Mouse (Mus musculus) intestine, embryonic 16.5 days (tissue): ENCODE results near the gene Abhd12b. TPM values are rescaled to one million over a fixed set of nuclear protein-coding genes. Genes with fewer than 3 reads are reported as not detected.

Source experiments
- ATAC-seq: fragments of 200-750 bp; cut with Nextera tagmentation; 2 replicates; pipeline ENCODE4 v1.8.0; 2017; ENCODE audit warnings: moderate TSS enrichment, moderate library complexity
- H3K27ac ChIP-seq: fragments of 300-500 bp; sonication (generic); 2 replicates; pipeline ENCODE4 v1.5.1; 2014; ENCODE audit warnings: mild to moderate bottlenecking, low read length
- H3K27me3 ChIP-seq: fragments of 300-500 bp; sonication (generic); replicated peaks from 2 replicates; pipeline ENCODE4 v1.6.1; 2014; ENCODE audit warnings: low read length, control low read depth, mixed read lengths; ENCODE audit not compliant: control insufficient read depth, insufficient read depth
- H3K36me3 ChIP-seq: fragments of 300-500 bp; sonication (generic); 2 replicates; pipeline ENCODE4 v1.6.1; 2014; ENCODE audit warnings: low read length, control low read depth; ENCODE audit not compliant: control insufficient read depth, insufficient read depth
- H3K4me1 ChIP-seq: fragments of 300-500 bp; sonication (generic); 2 replicates; pipeline ENCODE4 v1.6.1; 2014; ENCODE audit warnings: low read length, control low read depth, mixed read lengths; ENCODE audit not compliant: control insufficient read depth, insufficient read depth
- H3K4me2 ChIP-seq: fragments of 300-500 bp; sonication (generic); 2 replicates; pipeline ENCODE4 v1.6.1; 2014; ENCODE audit warnings: low read depth, low read length, control low read depth
- H3K4me3 ChIP-seq: fragments of 300-500 bp; sonication (generic); 2 replicates; pipeline ENCODE4 v1.5.1; 2014; ENCODE audit warnings: mild to moderate bottlenecking, low read length
- H3K9ac ChIP-seq: fragments of 300-500 bp; sonication (generic); 2 replicates; pipeline ENCODE4 v1.6.1; 2014; ENCODE audit warnings: low read depth, low read length
- H3K9me3 ChIP-seq: fragments of 300-500 bp; sonication (generic); 2 replicates; pipeline ENCODE4 v1.6.1; 2016; ENCODE audit warnings: low read length, control low read depth; ENCODE audit not compliant: control insufficient read depth
- WGBS: fragments of 180-500 bp; shearing (Covaris S2); extraction: QIAGEN DNeasy Blood & Tissue Kit; methylation state at CpG from one replicate; pipeline ENCODE4 v1.1.7; 2014; 5-methylcytosine and 5-hydroxymethylcytosine counted together
- polyA plus RNA-seq: library from polyadenylated mRNA; unstranded; fragments of >200 nt; fragmentation: Nextera tagmentation; extraction: Ambion mirVana; gene quantifications from 2 replicates; pipeline ENCODE4 v1.2.1, GENCODE M21; 2015

Abhd12b gene
- 0.23 and 0.28 TPM in 2 replicates for polyA plus RNA-seq

GRCm38 (mm10) chr12:70153842-70154241, at the start of gene Abhd12b:
Gene Abhd12b, plus strand, starts transcription at chr12:70154142.
- Histone ChIP-seq H3K4me2 (no peak within 1 kb of the TSS), H3K9ac (no peak within 1 kb of the TSS), H3K36me3 (no peaks in the 10 kb centered on the region), H3K4me1 (no peaks in the 10 kb centered on the region), H3K27ac (no peak within 1 kb of the TSS), H3K9me3 (no peaks in the 10 kb centered on the region), H3K4me3 (no peak within 1 kb of the TSS), H3K27me3 (no peaks in the 10 kb centered on the region)
- ATAC-seq, result no peak
- WGBS, result 65% methylated on average over 3 of the region's 3 CpGs

DNA sequence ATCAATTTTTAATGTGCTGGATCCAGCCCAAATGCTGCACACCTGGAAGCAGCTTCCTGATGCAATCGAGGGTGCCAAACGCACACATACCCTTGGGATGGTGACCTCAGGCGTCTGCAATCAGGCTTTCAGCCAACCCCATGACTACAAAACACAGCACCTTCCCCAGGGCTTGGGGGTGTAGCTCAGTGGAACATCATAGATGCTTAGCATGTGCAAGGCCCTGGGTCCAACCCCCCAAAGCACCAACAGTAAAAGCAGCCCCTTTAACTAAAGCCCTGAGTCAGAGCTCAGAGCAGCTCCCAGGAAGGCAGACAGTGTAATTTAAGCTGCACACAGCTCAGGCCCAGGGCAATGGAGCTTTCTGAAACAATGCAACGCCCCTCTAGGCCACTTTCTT, 49.7 kb upstream of the Abhd12b start:
- Histone ChIP-seq H3K9ac (no peak overlapping the region), H3K27ac (no peak overlapping the region), H3K9me3 (no peaks in the 10 kb centered on the region), H3K4me3 (no peak overlapping the region), H3K4me2 (no peak overlapping the region), H3K4me1 (peaks cover 12% of the 10 kb centered on the region), H3K36me3 (no peaks in the 10 kb centered on the region), H3K27me3 (no peaks in the 10 kb centered on the region)
- 71% methylated on average over 4 of the region's 4 CpGs for WGBS
- ATAC-seq, result no peak

- H3K9me3 ChIP-seq, result no peaks in the 10 kb centered on the region
- no peak overlapping the region for H3K9ac ChIP-seq
- no peak overlapping the region for H3K4me3 ChIP-seq
- peaks cover 13% of the 10 kb centered on the region for H3K4me1 ChIP-seq
- H3K27ac ChIP-seq, result no peak overlapping the region
- ATAC-seq, result no peak
- WGBS, result 54% methylated on average over 5 of the region's 5 CpGs
- H3K27me3 ChIP-seq, result no peaks in the 10 kb centered on the region
- no peaks in the 10 kb centered on the region for H3K36me3 ChIP-seq
- H3K4me2 ChIP-seq, result no peak overlapping the region
Measured at GRCm38 (mm10) chr12:70104776-70105420, 49.0 kb upstream of the Abhd12b start.

GRCm38 (mm10) chr12:70105885-70106284, 48.1 kb upstream of the Abhd12b start:
- H3K9me3 ChIP-seq, result no peaks in the 10 kb centered on the region
- no peaks in the 10 kb centered on the region for H3K36me3 ChIP-seq
- ATAC-seq, result no peak
- WGBS, result 61% methylated on average over 6 of the region's 6 CpGs
- H3K4me1 ChIP-seq, result peaks cover 21% of the 10 kb centered on the region
- H3K4me3 ChIP-seq, result no peak overlapping the region
- H3K4me2 ChIP-seq, result no peak overlapping the region
- peak overlapping the region; percentile 68 for H3K27ac ChIP-seq
- H3K9ac ChIP-seq, result no peak overlapping the region
- H3K27me3 ChIP-seq, result no peaks in the 10 kb centered on the region

DNA sequence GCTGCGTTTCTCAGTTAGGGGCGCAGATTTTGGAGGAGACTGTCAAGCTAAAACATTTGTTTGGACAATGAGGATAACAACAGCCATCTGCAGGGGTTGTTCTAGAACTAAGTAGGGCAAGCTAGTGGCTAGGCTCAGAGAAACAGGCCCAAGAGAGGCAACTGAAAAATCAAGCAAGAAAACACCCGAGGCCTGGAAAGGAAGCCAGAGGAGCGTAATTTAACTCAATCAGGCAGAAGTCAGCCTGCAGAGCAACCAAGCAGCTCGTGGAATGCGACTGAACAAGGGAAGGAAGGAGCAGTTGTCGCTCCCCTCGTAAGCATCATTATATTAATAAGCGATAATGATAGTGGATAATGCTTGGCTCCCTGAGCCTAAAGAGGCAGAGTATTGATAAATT, 47.4 kb upstream of the Abhd12b start:
- Histone ChIP-seq H3K4me2 (no peak overlapping the region), H3K4me1 (peaks cover 21% of the 10 kb centered on the region)
- 48% methylated on average over 9 of the region's 9 CpGs for WGBS

GRCm38 (mm10) chr12:70108104-70108503, 45.8 kb upstream of the Abhd12b start:
- no peak overlapping the region for H3K4me3 ChIP-seq
- H3K9ac ChIP-seq, result no peak overlapping the region
- H3K9me3 ChIP-seq, result no peaks in the 10 kb centered on the region
- H3K36me3 ChIP-seq, result no peaks in the 10 kb centered on the region
- ATAC-seq, result no peak
- H3K27me3 ChIP-seq, result no peaks in the 10 kb centered on the region
- 53% methylated on average over 2 of the region's 2 CpGs for WGBS
- peaks cover 21% of the 10 kb centered on the region for H3K4me1 ChIP-seq
- no peak overlapping the region for H3K27ac ChIP-seq
- no peak overlapping the region for H3K4me2 ChIP-seq

More for the DNA sequence above, 47.4 kb upstream of the Abhd12b start:
- Histone ChIP-seq H3K27ac (peak overlapping the region; percentile 68), H3K9me3 (no peaks in the 10 kb centered on the region), H3K9ac (no peak overlapping the region), H3K4me3 (no peak overlapping the region), H3K36me3 (no peaks in the 10 kb centered on the region), H3K27me3 (no peaks in the 10 kb centered on the region)
- ATAC-seq, result no peak

DNA sequence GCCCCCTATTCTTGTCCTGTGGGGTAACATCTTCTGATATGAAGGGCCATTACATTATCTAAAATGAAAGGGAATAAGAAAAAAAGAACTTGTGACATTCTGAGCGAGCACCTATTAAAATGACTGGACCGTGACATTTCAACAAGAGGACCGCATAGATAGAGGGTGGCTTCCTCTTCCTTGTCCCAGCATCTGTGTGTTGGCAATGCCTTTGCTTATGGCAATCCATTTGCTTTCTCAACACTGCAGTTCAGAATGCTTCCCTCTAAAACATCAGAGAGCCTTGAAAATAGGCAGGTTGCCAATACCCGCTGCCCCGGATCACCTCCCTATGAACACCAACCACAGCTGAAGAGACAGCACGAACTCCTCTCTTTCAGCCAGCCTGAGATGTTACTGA, 44.0 kb upstream of the Abhd12b start:
- no peaks in the 10 kb centered on the region for H3K27me3 ChIP-seq
- no peak overlapping the region for H3K9ac ChIP-seq
- H3K9me3 ChIP-seq, result no peaks in the 10 kb centered on the region
- H3K27ac ChIP-seq, result no peak overlapping the region
- no peaks in the 10 kb centered on the region for H3K36me3 ChIP-seq
- peaks cover 19% of the 10 kb centered on the region for H3K4me1 ChIP-seq
- ATAC-seq, result no peak
- peak overlapping the region; percentile 88; the same call in 1 of the 2 replicates for H3K4me3 ChIP-seq
- 64% methylated on average over 6 of the region's 6 CpGs for whole genome bisulfite sequencing
- H3K4me2 ChIP-seq, result peak overlapping the region; percentile 99

- H3K27ac ChIP-seq, result peak overlapping the region; percentile 86; the same call in 1 of the 2 replicates
- 9% methylated on average over 23 of the region's 23 CpGs for WGBS
- peak; percentile 4; the same call in 1 of the 2 replicates for ATAC-seq
Measured at GRCm38 (mm10) chr12:70110375-70111116, 43.4 kb upstream of the Abhd12b start.

GRCm38 (mm10) chr12:70111117-70111366, 42.9 kb upstream of the Abhd12b start:
- Histone ChIP-seq H3K4me2 (peak overlapping the region; percentile 99), H3K4me1 (peaks cover 16% of the 10 kb centered on the region), H3K9me3 (no peaks in the 10 kb centered on the region), H3K4me3 (peak overlapping the region; percentile 88), H3K27me3 (no peaks in the 10 kb centered on the region), H3K36me3 (no peaks in the 10 kb centered on the region), H3K9ac (peak overlapping the region; percentile 88), H3K27ac (peak overlapping the region; percentile 86)
- ATAC-seq, result peak; percentile 71
- WGBS, result 0% methylated on average over 16 of the region's 16 CpGs

More at GRCm38 (mm10) chr12:70110375-70111116, 43.4 kb upstream of the Abhd12b start:
- Histone ChIP-seq H3K9me3 (no peaks in the 10 kb centered on the region), H3K4me2 (peak overlapping the region; percentile 99), H3K9ac (peak overlapping the region; percentile 88), H3K4me3 (peak overlapping the region; percentile 88), H3K4me1 (peaks cover 19% of the 10 kb centered on the region), H3K27me3 (no peaks in the 10 kb centered on the region), H3K36me3 (no peaks in the 10 kb centered on the region)
